Mouse (Mus musculus) kidney, postnatal 14 days (tissue): ENCODE data around the gene Mdga1.

Source experiments
- DNase-seq: peaks from one replicate; pipeline ENCODE4 v3.0.0; 2022; ENCODE audit warnings: mixed read lengths

Mdga1 gene

DNA sequence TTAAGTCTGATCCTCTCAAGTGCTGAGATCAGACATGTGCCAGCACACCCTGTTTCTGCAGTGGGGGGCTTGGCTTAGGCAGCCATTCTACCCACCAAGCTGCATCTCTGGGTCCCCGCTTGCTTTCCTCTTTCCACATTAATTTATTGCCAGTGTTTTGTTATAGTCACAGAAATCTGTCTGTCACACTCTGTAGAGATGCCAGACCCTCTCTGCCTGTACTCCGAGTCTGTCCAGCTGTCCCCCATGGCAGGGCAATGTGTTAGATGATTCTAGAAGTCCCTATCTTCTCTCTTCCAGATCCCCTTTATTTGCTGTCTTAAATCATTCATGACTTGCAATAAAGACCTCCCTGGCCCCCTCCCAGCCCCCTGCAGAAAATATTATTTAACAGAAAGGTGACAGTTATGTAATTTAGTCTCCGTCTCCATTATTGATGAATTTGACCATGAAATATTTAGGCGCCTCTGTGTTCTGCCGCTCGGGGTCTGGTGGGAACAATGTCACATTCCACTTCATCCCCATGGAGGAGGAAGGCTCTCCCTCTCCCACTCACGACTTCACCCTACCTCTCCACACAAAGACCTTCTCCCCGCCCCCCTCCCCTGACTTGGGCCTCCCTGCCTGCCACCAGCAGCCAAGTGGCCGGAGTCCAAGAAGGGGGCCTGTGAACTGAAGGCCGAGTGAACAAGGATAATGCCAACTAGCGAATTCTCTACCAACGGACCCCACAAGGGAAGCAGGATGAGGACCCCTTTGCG, 50.9 kb downstream of the Mdga1 start:
- DNase-seq: no peak

DNA sequence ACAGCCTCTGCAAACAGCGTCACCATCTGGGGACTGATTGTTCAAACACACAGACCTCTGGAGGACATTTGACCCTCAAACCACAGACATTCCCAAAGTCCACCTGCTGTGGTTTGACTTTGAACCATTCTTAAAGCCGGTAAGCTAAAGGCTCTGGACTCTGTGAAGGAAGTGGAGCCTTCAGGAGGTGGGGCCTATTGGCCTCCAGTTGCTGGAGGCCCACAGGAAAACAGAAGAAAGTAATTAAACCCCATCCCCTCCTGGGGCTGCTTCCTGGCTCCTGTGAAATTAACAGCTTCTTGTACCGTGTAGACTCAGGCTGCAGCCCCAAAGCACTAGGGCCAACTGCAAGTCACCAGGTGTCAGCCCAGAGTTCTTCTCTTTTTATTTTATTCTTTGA, 52.9 kb downstream of the Mdga1 start:
- no peak for DNase-seq

DNA sequence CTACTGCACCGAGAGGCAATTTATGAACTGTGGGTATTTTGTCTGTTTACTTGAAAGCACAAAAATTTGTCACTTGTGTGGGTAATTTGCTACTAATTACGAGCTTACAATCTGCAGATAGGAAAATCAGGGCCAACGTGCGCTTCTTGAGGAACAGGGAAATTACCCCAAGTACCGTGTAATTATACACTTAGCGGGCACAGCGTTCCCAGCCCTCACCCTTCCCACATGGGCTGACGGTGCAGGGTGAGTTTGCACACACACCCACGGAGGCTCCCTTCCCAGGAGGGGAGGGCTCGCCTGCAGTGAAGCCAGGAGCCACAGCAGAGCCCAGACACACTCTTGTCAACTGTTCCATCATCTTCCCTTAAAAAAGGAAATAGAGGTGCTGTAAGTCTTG, 54.1 kb downstream of the Mdga1 start:
- DNase-seq: no peak

- DNase-seq: no peak
Measured at GRCm38 (mm10) chr17:29913301-29913965, 56.5 kb downstream of the Mdga1 start.

GRCm38 (mm10) chr17:29912733-29913132, 57.2 kb downstream of the Mdga1 start:
- DNase-seq: no peak

- no peak for DNase-seq
Measured at GRCm38 (mm10) chr17:29909031-29909430, 60.9 kb downstream of the Mdga1 start.

- no peak for DNase-seq
Measured at GRCm38 (mm10) chr17:29904694-29905093, 65.2 kb downstream of the Mdga1 start.

- DNase-seq: no peak
Measured at GRCm38 (mm10) chr17:29902406-29903155, 67.3 kb downstream of the Mdga1 start.

DNA sequence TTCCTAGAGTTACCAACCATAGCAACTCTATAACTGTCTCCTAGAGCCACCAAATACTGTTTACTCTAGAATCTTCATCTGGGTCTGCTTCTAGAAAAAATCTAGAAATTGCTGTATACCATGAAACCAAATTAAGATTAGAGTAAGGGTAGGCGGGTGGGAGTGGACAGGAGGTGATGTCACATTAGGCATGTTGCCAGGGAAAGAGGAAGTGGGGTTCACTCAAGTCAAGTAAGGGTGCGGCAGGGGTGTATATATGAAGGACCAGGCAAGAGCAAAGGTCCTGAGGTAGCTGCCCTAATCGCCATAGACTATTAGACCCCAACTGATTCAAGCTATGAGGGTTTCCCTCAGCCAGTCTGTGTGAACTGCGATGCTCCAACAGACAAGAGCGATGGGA, 69.6 kb downstream of the Mdga1 start:
- no peak for DNase-seq

- DNase-seq: peak; percentile 16
Measured at GRCm38 (mm10) chr17:29896181-29897054, 73.5 kb downstream of the Mdga1 start.

GRCm38 (mm10) chr17:29895566-29895965, 74.3 kb downstream of the Mdga1 start:
- DNase-seq: no peak

- no peak for DNase-seq
Measured at GRCm38 (mm10) chr17:29894965-29895364, 74.9 kb downstream of the Mdga1 start.

GRCm38 (mm10) chr17:29890451-29891110, 79.3 kb downstream of the Mdga1 start:
- DNase-seq: no peak

DNA sequence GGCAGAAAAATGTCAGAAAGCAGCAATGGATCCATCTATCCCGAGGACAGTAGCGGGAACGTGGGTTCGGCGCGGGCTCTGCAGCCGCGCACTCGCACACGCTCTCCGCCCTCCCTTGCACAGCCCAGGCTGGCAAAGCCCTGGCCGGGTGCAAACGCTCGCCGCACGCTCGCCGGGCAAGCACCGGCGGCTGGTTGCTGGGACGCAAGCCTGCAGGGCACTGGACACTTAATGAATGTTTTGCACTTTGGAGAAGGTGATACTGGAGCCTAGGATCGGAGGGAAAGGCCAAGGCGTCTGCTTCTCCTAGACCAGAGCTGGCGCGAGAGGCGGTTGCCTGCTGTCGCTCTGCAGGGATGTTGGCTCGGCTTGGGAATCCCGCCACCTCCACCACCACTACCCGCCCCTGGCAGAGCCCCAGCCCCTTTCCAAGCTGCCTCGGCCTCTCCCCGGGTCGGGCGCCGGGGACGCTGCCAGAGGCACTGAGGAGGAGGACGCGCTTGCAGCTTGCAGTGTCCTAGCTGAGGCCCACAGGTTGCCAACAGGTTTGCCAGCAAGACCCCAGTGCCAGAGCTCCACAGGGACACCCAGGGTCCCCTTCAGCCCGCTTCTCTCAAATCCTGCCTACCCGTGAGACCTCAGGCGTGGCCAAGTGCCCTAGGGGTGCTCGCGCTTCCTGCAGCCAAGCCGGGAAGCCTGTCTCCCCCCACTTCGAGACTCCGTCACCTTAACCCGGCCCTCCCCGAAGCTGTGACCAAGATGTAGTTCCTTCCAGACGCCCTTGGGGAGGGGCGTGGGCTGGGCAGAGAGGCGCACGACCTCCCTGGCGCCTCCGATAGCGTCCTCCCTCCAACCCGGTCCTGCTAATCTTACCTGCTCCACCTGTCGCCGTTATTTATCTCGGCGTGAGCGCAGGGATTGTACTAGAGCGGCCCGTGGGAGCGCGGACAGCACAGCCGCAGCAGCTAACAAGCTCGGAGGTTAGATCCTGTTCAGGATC, 80.6 kb downstream of the Mdga1 start:
- peak; percentile 17 for DNase-seq

DNA sequence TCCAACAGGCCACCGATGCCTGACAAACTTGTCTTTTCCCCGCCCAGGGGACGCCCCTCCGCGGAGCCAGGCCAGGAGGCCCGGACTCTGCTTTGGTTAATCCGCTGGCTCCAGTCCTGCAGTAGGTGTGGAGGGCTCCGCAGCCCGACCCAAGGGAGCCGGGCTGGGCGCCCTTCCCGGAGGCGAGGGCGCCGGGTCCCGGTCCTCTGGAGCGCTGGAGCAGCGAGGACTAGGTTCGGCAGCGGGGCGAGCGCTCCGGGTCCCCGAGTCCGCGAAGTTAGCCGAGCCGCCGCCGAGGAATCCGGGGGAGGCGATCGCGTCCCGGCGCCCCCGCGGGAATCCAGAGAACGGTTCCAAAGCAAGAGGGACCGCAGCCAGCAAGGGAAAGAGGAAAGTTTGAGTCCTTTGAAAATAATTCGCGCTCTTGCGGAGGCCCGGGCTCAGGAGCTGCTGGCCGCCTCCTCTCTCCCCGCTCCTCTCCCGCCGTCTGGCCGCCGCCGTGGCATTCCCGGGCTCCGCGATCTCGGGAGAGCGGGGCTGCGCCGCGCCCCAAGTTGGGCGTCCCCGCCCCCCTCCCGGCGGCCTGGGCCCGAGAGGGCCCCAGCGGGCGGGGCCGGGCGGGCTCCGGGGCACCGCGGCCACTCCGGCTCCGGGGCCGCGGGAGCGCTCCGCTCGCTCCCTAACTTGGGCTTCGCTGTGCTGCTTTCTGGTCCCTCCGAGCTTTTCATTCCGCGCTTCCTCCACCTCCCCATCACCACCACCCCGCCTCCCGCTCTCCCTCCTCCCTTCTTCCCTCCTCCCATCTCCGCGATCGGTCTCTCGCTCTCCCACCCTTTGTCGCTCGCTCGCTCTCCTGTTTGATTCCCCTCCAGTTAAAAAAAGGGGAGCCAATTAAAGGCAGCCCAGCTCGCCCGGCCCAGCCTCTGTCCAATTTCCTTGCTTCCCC, 81.7 kb downstream of the Mdga1 start:
- DNase-seq: peak; percentile 53

DNA sequence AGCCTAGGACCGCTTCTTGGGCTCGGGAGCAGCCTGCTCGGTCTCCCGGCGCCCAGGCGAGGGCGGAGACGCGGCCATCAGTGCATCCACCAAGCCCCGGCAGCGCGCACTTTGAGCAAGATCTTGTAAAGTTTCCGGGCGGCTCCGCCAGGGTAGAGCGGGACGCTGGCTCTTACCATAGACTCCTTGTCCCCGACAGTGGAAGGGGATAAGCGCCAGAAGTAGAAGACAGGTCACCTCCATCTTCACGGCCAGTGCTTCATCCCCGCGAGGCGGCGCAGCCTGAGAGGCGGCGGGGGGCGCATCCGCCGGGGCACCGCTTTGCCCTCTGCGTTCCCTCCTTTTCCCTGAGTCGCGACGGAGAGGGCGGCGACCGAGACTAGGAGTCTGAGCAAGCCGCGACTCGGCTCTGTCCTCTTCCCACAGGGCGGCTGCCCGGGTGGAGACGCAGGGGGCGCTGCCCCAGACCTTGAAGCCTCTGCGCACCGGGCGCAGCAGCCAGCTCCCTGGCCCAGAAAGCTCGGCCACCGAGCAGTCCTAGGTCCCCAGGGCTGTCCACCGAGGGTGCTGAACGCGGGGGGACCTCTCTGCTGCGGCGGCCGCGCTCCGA, 82.5 kb downstream of the Mdga1 start:
- DNase-seq: peak; percentile 31

DNA sequence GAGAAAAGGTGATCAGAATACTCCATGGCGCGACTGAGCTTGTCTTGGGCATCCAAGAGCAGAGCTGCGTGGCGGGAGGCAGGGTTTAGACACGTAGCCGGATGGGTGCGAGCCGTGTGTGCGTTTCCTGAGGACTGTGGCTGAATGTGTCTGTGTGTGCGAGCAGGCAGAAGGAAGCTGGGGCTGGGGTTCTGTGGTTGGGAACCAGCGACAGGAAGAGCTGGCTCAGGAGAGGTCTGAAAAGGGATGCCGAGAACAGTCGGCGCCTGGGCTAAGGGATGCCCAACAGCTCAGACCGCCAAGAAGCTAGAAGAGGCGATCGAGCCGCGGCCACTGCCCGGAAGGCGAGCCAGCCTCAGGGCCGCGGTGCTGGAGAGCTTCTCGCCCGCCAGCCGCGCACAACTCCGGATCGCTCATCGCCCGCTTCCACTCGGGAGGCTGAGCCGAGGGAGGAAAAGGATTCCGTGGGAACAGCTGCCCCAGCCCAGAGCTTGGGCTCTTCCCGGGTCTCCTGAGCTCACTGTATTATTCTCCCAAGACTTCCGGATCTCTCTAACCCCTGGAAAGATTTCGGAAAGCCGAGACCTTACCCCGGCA, 83.1 kb downstream of the Mdga1 start:
- peak; percentile 29 for DNase-seq

GRCm38 (mm10) chr17:29886061-29886460, 83.8 kb downstream of the Mdga1 start:
- DNase-seq: peak; percentile 23

- no peak for DNase-seq
Measured at GRCm38 (mm10) chr17:29884596-29884995, 85.3 kb downstream of the Mdga1 start.
